Mouse (Mus musculus) heart, adult 2 months (tissue): ENCODE results near the gene Sarm1. TPM values are rescaled to one million over a fixed set of nuclear protein-coding genes. Genes with fewer than 3 reads are reported as not detected.
A peak's percentile ranks its signal among the peaks of the same experiment; 100 is the strongest.

Source experiments
- DNase-seq, 2 experiments: peaks; one replicate each; pipeline ENCODE4 v3.0.0; 2021
- H3K27ac ChIP-seq: fragments of 200-600 bp; 2 replicates; pipeline ENCODE4 v1.8.1; 2022
- H3K27me3 ChIP-seq: fragments of 200-500 bp; 2 replicates; pipeline ENCODE4 v1.6.1; 2012; ENCODE audit warnings: mild to moderate bottlenecking, low read length, inconsistent platforms, mixed read lengths; ENCODE audit not compliant: control insufficient read depth, insufficient read depth
- H3K36me3 ChIP-seq: fragments of 200-500 bp; 2 replicates; pipeline ENCODE4 v1.6.1; 2012; ENCODE audit warnings: low read length, inconsistent platforms; ENCODE audit not compliant: control insufficient read depth, insufficient read depth
- H3K4me1 ChIP-seq: fragments of 200-500 bp; 2 replicates; pipeline ENCODE4 v1.6.1; 2011; ENCODE audit warnings: low read length; ENCODE audit not compliant: control insufficient read depth, insufficient read depth
- H3K4me3 ChIP-seq: fragments of 200-600 bp; 2 replicates; pipeline ENCODE4 v1.8.1; 2022
- H3K79me2 ChIP-seq: fragments of 200-500 bp; replicated peaks from 2 replicates; pipeline ENCODE4 v1.6.1; 2012; ENCODE audit warnings: mild to moderate bottlenecking, inconsistent platforms, low read length, moderate library complexity, mixed read lengths; ENCODE audit not compliant: control insufficient read depth, insufficient read depth
- H3K9ac ChIP-seq: fragments of 200-500 bp; 2 replicates; pipeline ENCODE4 v1.6.1; 2012; ENCODE audit warnings: low read depth, mild to moderate bottlenecking, control low read depth, inconsistent platforms, low read length, mixed read lengths
- CTCF ChIP-seq: fragments of 200-600 bp; IDR thresholded peaks from 2 replicates; pipeline ENCODE4 v1.8.1; 2022; ENCODE audit warnings: antibody characterized with exemption, mild to moderate bottlenecking, moderate library complexity
- EP300 ChIP-seq: fragments of 200-500 bp; IDR thresholded peaks from 2 replicates; pipeline ENCODE4 v1.6.1; 2011; ENCODE audit warnings: low read depth, low read length, control low read depth; ENCODE audit not compliant: insufficient read depth
- POLR2A ChIP-seq: fragments of 200-500 bp; IDR thresholded peaks from 2 replicates; pipeline ENCODE4 v1.6.1; 2011; ENCODE audit warnings: mild to moderate bottlenecking, low read depth, low read length, control low read depth; ENCODE audit not compliant: insufficient read depth
- WGBS: fragments of 180-500 bp; shearing (Covaris S2); methylation state at CpG from one replicate; pipeline ENCODE4 v1.1.7; 2018; 5-methylcytosine and 5-hydroxymethylcytosine counted together
- intact Hi-C: fragments of 180-260 bp; cut with DNase I; formaldehyde crosslinking; loops from one replicate; pipeline ENCODE4 v1.15.1; 2025
- polyA plus RNA-seq: library from polyadenylated mRNA; depleted of rRNA; stranded (reverse); fragments of >200 nt; gene quantifications from 2 replicates; pipeline ENCODE4 v1.2.3, GENCODE M21; 2012
- total RNA-seq, 2 experiments: library from RNA; stranded (reverse); gene quantifications; 2 replicates each; pipeline ENCODE4 v1.2.3; 2021

The Sarm1 gene
- total and polyA plus RNA-seq, 3 experiments = 0.23 to 0.52 (median 0.45) TPM

- H3K9ac ChIP-seq = no peak overlapping the region
- H3K36me3 ChIP-seq = no peaks in the 10 kb centered on the region
- intact Hi-C loops = no loop called here
- TF ChIP-seq EP300 (no peak), CTCF (0 out of 2 replicates have a peak, but pooled peaks have one; percentile 96), POLR2A (no peak)
- H3K79me2 ChIP-seq = no peaks in the 10 kb centered on the region
- H3K4me1 ChIP-seq = no peaks in the 10 kb centered on the region
- no peaks in the 10 kb centered on the region for H3K27me3 ChIP-seq
- no peak overlapping the region for H3K4me3 ChIP-seq
- WGBS = 23% methylated on average over 4 of the region's 4 CpGs
- DNase-seq = peak; percentile 31 to 67
- no peak overlapping the region for H3K27ac ChIP-seq
These were observed 43.9 kb downstream of the Sarm1 start for GRCm38 (mm10) chr11:78453675-78454074.

DNA sequence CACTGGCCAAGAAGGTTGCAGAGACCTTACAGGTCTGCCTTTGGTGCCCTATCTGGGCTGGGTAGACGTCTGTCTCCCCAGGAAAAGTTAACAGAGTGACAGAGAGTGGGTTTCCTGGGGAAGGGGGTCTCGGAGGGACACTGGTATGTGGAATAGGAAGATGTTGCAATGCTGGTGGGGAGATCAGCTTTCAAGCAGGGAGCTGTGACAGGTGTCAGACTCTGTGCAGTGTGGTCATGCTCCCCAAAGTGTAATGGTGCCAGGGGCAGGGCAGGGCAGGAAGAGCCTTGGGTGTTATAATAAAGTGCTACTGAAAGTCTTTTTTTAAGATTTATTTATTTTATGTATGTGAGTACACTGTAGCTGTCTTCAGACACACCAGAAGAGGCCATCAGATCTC, 47.2 kb downstream of the Sarm1 start:
- WGBS = 22% methylated on average over 2 of the region's 2 CpGs
- H3K9ac ChIP-seq = no peak overlapping the region
- no peaks in the 10 kb centered on the region for H3K4me1 ChIP-seq
- TF ChIP-seq EP300 (no peak), POLR2A (no peak), CTCF (no peak)
- H3K36me3 ChIP-seq = no peaks in the 10 kb centered on the region
- no peaks in the 10 kb centered on the region for H3K27me3 ChIP-seq
- DNase-seq = no peak
- H3K4me3 ChIP-seq = no peak overlapping the region
- no peak overlapping the region for H3K27ac ChIP-seq
- no peaks in the 10 kb centered on the region for H3K79me2 ChIP-seq
- intact Hi-C loops = no loop called here

GRCm38 (mm10) chr11:78448242-78448641, 49.3 kb downstream of the Sarm1 start:
- Histone ChIP-seq H3K79me2 (no peaks in the 10 kb centered on the region), H3K4me3 (no peak overlapping the region), H3K36me3 (no peaks in the 10 kb centered on the region), H3K27me3 (no peaks in the 10 kb centered on the region), H3K9ac (no peak overlapping the region), H3K4me1 (no peaks in the 10 kb centered on the region), H3K27ac (no peak overlapping the region)
- WGBS = 82% methylated on average over 1 of the region's 1 CpGs
- TF ChIP-seq POLR2A (no peak), CTCF (no peak), EP300 (no peak)
- intact Hi-C loops = no loop called here
- no peak for DNase-seq

- no peak for DNase-seq
- 42% methylated on average over 3 of the region's 3 CpGs for WGBS
- Histone ChIP-seq H3K36me3 (no peaks in the 10 kb centered on the region), H3K27ac (no peak overlapping the region), H3K79me2 (no peaks in the 10 kb centered on the region), H3K4me1 (no peaks in the 10 kb centered on the region), H3K9ac (no peak overlapping the region), H3K27me3 (no peaks in the 10 kb centered on the region), H3K4me3 (no peak overlapping the region)
- TF ChIP-seq EP300 (no peak), CTCF (no peak), POLR2A (no peak)
- intact Hi-C loops = no loop called here
These were observed 50.4 kb downstream of the Sarm1 start for GRCm38 (mm10) chr11:78447168-78447567.

DNA sequence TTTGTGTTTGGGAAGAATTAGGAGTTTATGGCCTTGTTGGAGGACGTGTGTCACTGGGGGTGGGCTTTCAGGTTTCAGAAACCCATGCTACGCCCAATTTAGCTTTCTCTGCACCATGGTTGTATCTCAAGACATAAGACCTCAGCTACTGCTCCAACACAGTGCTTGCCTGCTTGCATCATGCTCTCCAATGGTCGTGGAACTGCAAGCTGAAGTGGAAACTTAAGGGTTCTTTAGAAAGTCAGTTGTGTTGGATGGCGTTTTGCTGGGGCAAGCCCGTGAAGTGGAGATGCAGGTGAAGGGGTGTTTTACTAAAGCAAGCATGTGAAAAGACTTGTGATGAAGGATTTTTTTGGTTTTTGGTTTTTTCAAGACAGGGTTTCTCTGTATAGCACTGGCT, 54.4 kb downstream of the Sarm1 start:
- TF ChIP-seq EP300 (no peak), POLR2A (no peak), CTCF (no peak)
- intact Hi-C loops = no loop called here

GRCm38 (mm10) chr11:78438399-78438930, 59.1 kb downstream of the Sarm1 start:
- no peak for DNase-seq
- TF ChIP-seq CTCF (no peak), POLR2A (no peak), EP300 (no peak)
- H3K9ac ChIP-seq = no peak overlapping the region
- no peaks in the 10 kb centered on the region for H3K36me3 ChIP-seq
- intact Hi-C loops = no loop called here
- no peaks in the 10 kb centered on the region for H3K27me3 ChIP-seq
- H3K27ac ChIP-seq = no peak overlapping the region
- no peaks in the 10 kb centered on the region for H3K79me2 ChIP-seq
- no peak overlapping the region for H3K4me3 ChIP-seq
- no peaks in the 10 kb centered on the region for H3K4me1 ChIP-seq
- 46% methylated on average over 3 of the region's 3 CpGs for WGBS

More for the DNA sequence above, 54.4 kb downstream of the Sarm1 start:
- Histone ChIP-seq H3K4me3 (no peak overlapping the region), H3K27me3 (no peaks in the 10 kb centered on the region), H3K79me2 (no peaks in the 10 kb centered on the region), H3K4me1 (no peaks in the 10 kb centered on the region), H3K9ac (no peak overlapping the region), H3K27ac (no peak overlapping the region), H3K36me3 (no peaks in the 10 kb centered on the region)
- WGBS = 69% methylated on average over 5 of the region's 5 CpGs
- DNase-seq = no peak
